In the genomic region with DNA sequence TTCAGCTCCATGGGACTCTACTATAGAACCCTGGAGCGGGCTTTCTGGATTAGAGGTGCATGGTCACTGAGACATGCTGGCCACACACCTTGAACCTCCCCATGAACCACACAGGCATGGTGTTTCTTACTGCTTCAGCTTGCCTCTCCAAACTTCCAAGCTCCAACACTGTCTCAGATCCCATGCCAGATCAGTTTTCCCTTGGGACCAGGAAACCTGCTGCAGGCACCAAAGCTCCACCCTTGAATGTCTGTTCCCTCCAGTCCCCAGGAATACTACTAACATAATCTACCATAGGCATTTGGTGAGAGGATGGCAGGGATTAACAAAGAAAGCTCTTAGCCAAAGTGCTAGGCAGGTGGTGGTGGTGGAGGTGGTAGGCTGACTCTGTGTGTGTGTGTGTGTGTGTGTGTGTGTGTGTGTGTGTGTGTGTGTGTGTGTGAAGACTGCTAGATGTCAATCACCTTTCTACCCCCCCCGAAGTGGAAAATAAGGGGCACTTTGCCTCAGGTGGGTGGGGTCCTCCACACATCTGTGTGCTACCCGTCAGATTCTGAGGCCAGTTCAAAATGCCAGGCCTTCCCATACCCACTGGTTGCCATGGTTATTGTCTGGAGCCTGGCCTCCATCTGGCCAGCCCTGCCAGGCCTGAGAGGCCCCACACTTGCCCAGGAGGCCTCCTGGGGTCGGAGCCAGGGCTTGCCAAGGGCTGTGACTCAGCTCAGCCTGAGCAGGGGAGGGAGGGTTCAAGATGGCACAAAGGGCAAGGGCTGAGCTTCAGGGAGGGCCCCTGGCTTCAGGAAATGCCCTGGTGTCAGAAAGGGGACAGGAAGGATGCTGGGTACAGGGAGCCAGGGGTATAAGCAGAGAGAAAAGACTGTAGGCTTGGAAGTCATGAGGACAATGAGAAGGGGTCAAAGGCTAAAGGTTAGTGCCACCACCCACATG, we compare ENCODE assay signal across 9 mouse cellular contexts. TPM values are rescaled to one million over a fixed set of nuclear protein-coding genes. Genes with fewer than 3 reads are reported as not detected.
A peak's percentile ranks its signal among the peaks of the same experiment; 100 is the strongest.
DNase-seq lines count a peak whose midpoint lies in the region; ATAC-seq and TF ChIP-seq lines count a peak whose summit lies in the region.
"Had no signal": no experiment of that assay in that cellular context is flagged by ENCODE, and none has a peak within 500 bp of the region (broad histone marks: within the 10 kb centered on the region; RNA-seq: fewer than 3 reads in every experiment).

No protein-coding gene starts in this region.

- peaks cover 0 to 4% of the 10 kb centered on the region in 2 experiments; a peak in 1 of 4 replicates for H3K4me1 ChIP-seq in heart, embryonic 14.5 days (ENCODE audit: control insufficient read depth in 2 of 2, insufficient read depth in 2 of 2, low read length in 2 of 2)
- H3K4me1 ChIP-seq in liver, embryonic 14.5 days (replicated peaks; ENCODE audit: control insufficient read depth in 2 of 2, insufficient read depth in 2 of 2, low read length in 1 of 2): peaks cover 3 to 20% of the 10 kb centered on the region in 2 experiments
- H3K4me1 ChIP-seq: lung, embryonic 15.5 days had no signal

- no peaks in the 10 kb centered on the region for H3K9me3 ChIP-seq in heart, embryonic 14.5 days (ENCODE audit: control insufficient read depth, low read length)
- H3K9me3 ChIP-seq in liver, embryonic 14.5 days (ENCODE audit: control insufficient read depth, low read length): no peaks in the 10 kb centered on the region
- H3K9me3 ChIP-seq: lung, embryonic 15.5 days had no signal

- 0 out of 2 replicates have a peak, but pooled peaks have one; percentile 44 for ATAC-seq in heart, embryonic 14.5 days (ENCODE audit: insufficient number of reproducible peaks, insufficient read depth, low FRiP score, low read depth)
- peak; percentile 87 for ATAC-seq in erythroid progenitor cell, adult 5-6 weeks (replicated peaks; ENCODE audit: low FRiP score, poor library complexity, severe bottlenecking)
- peak; percentile 83 for ATAC-seq in liver, embryonic 14.5 days (ENCODE audit: insufficient read depth)

- H3K36me3 ChIP-seq in heart, embryonic 14.5 days (ENCODE audit: control insufficient read depth, insufficient read depth, low read length): no peaks in the 10 kb centered on the region; the same call in 1 of the 2 replicates
- H3K36me3 ChIP-seq in liver, embryonic 14.5 days (replicated peaks; ENCODE audit: control insufficient read depth, insufficient read depth, low read depth): no peaks in the 10 kb centered on the region

- 70% methylated on average over 4 of the region's 4 CpGs for WGBS in heart, embryonic 14.5 days
- 49% methylated on average over 4 of the region's 4 CpGs for WGBS in liver, embryonic 14.5 days (ENCODE audit: insufficient replicate concordance)

- no peak overlapping the region for H3K4me2 ChIP-seq in heart, embryonic 14.5 days (ENCODE audit: low read length)
- H3K4me2 ChIP-seq in liver, embryonic 14.5 days (ENCODE audit: low read depth): no peak overlapping the region
- H3K4me2 ChIP-seq: lung, embryonic 15.5 days had no signal

- no peaks in the 10 kb centered on the region for H3K27me3 ChIP-seq in heart, embryonic 14.5 days (ENCODE audit: control insufficient read depth, insufficient read depth, low read length)
- H3K27me3 ChIP-seq in liver, embryonic 14.5 days (ENCODE audit: control insufficient read depth, insufficient read depth, low read length): no peaks in the 10 kb centered on the region
- H3K27me3 ChIP-seq: lung, embryonic 15.5 days had no signal

- peak; percentile 13; the same call in 1 of the 2 replicates for TF ChIP-seq EP300 in liver, embryonic 14.5 days (IDR thresholded peaks at IDR 0.05; ENCODE audit: low read depth)

- H3K9ac ChIP-seq in heart, embryonic 14.5 days (ENCODE audit: low read length): no peak overlapping the region
- no peak overlapping the region for H3K9ac ChIP-seq in liver, embryonic 14.5 days (replicated peaks)
- H3K9ac ChIP-seq: lung, embryonic 15.5 days had no signal

- H3K4me3 ChIP-seq in heart, embryonic 14.5 days (ENCODE audit: control insufficient read depth in 1 of 2, insufficient read depth in 1 of 2, low read depth in 1 of 2, low read length in 2 of 2): no peak overlapping the region
- H3K4me3 ChIP-seq in liver, embryonic 14.5 days (ENCODE audit: insufficient read depth in 1 of 2, low read depth in 2 of 2, low read length in 2 of 2): no peak overlapping the region
- H3K4me3 ChIP-seq: lung, embryonic 15.5 days had no signal

- DNase-seq in heart, postnatal 4 days: no peak
- peak; percentile 90 for DNase-seq in 3134 (ENCODE audit: extremely low read depth, insufficient read length, low spot score)
- DNase-seq in adrenal gland, postnatal 10 days: peak; percentile 78
- no peak for DNase-seq in liver, embryonic 14.5 days (ENCODE audit: low read depth in 3 of 3, low spot score in 3 of 3)
- no peak for DNase-seq in testis, postnatal 10 days (ENCODE audit: low spot score)
- no peak for DNase-seq in thymus, postnatal 0 days (ENCODE audit: low spot score)

- no peak overlapping the region for H3K27ac ChIP-seq in heart, embryonic 14.5 days (replicated peaks in 1 of 2; ENCODE audit: control insufficient read depth in 1 of 2, insufficient read depth in 1 of 2, low read depth in 2 of 2, low read length in 2 of 2)
- no peak overlapping the region; the same call in 1 of the 2 replicates for H3K27ac ChIP-seq in liver, embryonic 14.5 days
- H3K27ac ChIP-seq: lung, embryonic 15.5 days had no signal

- TF ChIP-seq CTCF in liver, embryonic 14.5 days (IDR thresholded peaks at IDR 0.05; ENCODE audit: low read depth): 0 out of 2 replicates have a peak, but pooled peaks have one; percentile 16

RNA-seq across cellular contexts. Expression of a gene that starts 25.2 kb away (rescaled TPM):
- 0.43 and 0.61 TPM in 2 replicates for polyA plus RNA-seq in heart, embryonic 14.5 days (2014; fragmentation: Nextera tagmentation; extraction: Ambion mirVana)
- total RNA-seq in heart, postnatal 4 days (2021): 1 to 10 TPM; 2.7 to 3.0 TPM
- total RNA-seq in adrenal gland, postnatal 10 days (2021): 10 to 100 TPM; 10.7 to 11.4 TPM
- 4.3 and 4.6 TPM in 2 replicates for total RNA-seq in erythroid progenitor cell, adult 5-6 weeks (2015; ENCODE audit: low replicate concordance)
- 5.6 and 5.9 TPM in 2 replicates for total RNA-seq in erythroid progenitor cell, adult 5-6 weeks (2017; ENCODE audit: low replicate concordance)
- polyA plus RNA-seq in liver, embryonic 14.5 days (2012; rRNA removed): 0.63 and 0.77 TPM in 2 replicates
- 0.42 and 0.46 TPM in 2 replicates for polyA plus RNA-seq in liver, embryonic 14.5 days (2014; fragmentation: Nextera tagmentation; extraction: Ambion mirVana)
- 6.8 TPM in 2 replicates for polyA plus RNA-seq in thymus, postnatal 0 days (2015; fragmentation: Nextera tagmentation; extraction: Ambion mirVana)

Comparison
In these comparisons a context has a peak if more than half of its experiments do, and no peak if none do; other contexts are left out.
1. DNase-seq: peak in 3134 (single experiment) and adrenal gland, postnatal 10 days (single experiment); none in heart, postnatal 4 days (single experiment), liver, embryonic 14.5 days (0 of 3), testis, postnatal 10 days (single experiment) and thymus, postnatal 0 days (single experiment).
2. Peak in every context shown above with its lines, with median percentiles within 50 percentile points of each other: ATAC-seq.